Comparison of ENCODE assay signal across 13 mouse cellular contexts in genomic region chr10:80063104-80063503, GRCm38 (mm10). TPM values are rescaled to one million over a fixed set of nuclear protein-coding genes. Genes with fewer than 3 reads are reported as not detected.
DNase-seq lines count a peak whose midpoint lies in the region; ATAC-seq and TF ChIP-seq lines count a peak whose summit lies in the region.
"Had no signal": no experiment of that assay in that cellular context is flagged by ENCODE, and none has a peak within 500 bp of the region (broad histone marks: within the 10 kb centered on the region; RNA-seq: fewer than 3 reads in every experiment).

No protein-coding gene starts in this region.

- H3K27ac ChIP-seq in liver, embryonic 13.5 days: no peak overlapping the region
- no peak overlapping the region for H3K27ac ChIP-seq in liver, embryonic 12.5 days
- H3K27ac ChIP-seq in limb, embryonic 10.5 days: peak overlapping the region; percentile 7; the same call in 1 of the 2 replicates
- H3K27ac ChIP-seq in intestine, postnatal 0 days (ENCODE audit: low read depth, low read length): no peak overlapping the region
- H3K27ac ChIP-seq: embryonic facial prominence, embryonic 12.5 days; stomach, embryonic 15.5 days had no signal

- H3K36me3 ChIP-seq in liver, embryonic 13.5 days: peaks cover 95% of the 10 kb centered on the region
- H3K36me3 ChIP-seq in liver, embryonic 12.5 days: peaks cover 93% of the 10 kb centered on the region
- H3K36me3 ChIP-seq in limb, embryonic 10.5 days: peaks cover 82% of the 10 kb centered on the region
- H3K36me3 ChIP-seq in intestine, postnatal 0 days (ENCODE audit: control insufficient read depth, insufficient read depth): peaks cover 91% of the 10 kb centered on the region

- no peaks in the 10 kb centered on the region for H3K9me3 ChIP-seq in liver, embryonic 13.5 days (replicated peaks)
- H3K9me3 ChIP-seq in liver, embryonic 12.5 days (replicated peaks): no peaks in the 10 kb centered on the region
- no peaks in the 10 kb centered on the region for H3K9me3 ChIP-seq in limb, embryonic 10.5 days (replicated peaks)
- H3K9me3 ChIP-seq in intestine, postnatal 0 days (ENCODE audit: control insufficient read depth): no peaks in the 10 kb centered on the region
- H3K9me3 ChIP-seq: embryonic facial prominence, embryonic 12.5 days; stomach, embryonic 15.5 days had no signal

- peaks cover 3% of the 10 kb centered on the region for H3K4me1 ChIP-seq in liver, embryonic 13.5 days (replicated peaks)
- H3K4me1 ChIP-seq in liver, embryonic 12.5 days: peaks cover 5% of the 10 kb centered on the region
- peaks cover 8% of the 10 kb centered on the region for H3K4me1 ChIP-seq in limb, embryonic 10.5 days
- no peaks in the 10 kb centered on the region for H3K4me1 ChIP-seq in intestine, postnatal 0 days (replicated peaks; ENCODE audit: control insufficient read depth, insufficient read depth, low read length)
- H3K4me1 ChIP-seq: embryonic facial prominence, embryonic 12.5 days; stomach, embryonic 15.5 days had no signal

- DNase-seq in cerebellum, postnatal 14 days: peak; percentile 51 to 70
- DNase-seq in cerebellum, adult 11 months: no peak
- DNase-seq in liver, embryonic 13.5 days: no peak
- DNase-seq in adrenal gland, postnatal 25 days: peak; percentile 58
- no peak for DNase-seq in limb, embryonic 10.5 days (ENCODE audit: low spot score)
- DNase-seq in urinary bladder, postnatal 14 days (ENCODE audit: low spot score): no peak
- DNase-seq: cerebellum, adult 2 months; lung, postnatal 10 days had no signal

- no peak for TF ChIP-seq CTCF in intestine, postnatal 0 days (IDR thresholded peaks at IDR 0.05; ENCODE audit: low read depth)

- no peak overlapping the region for H3K4me2 ChIP-seq in liver, embryonic 13.5 days
- no peak overlapping the region for H3K4me2 ChIP-seq in liver, embryonic 12.5 days
- no peak overlapping the region for H3K4me2 ChIP-seq in intestine, postnatal 0 days (replicated peaks; ENCODE audit: low read depth)
- H3K4me2 ChIP-seq: embryonic facial prominence, embryonic 12.5 days; stomach, embryonic 15.5 days had no signal

- no peak for ATAC-seq in liver, embryonic 13.5 days (ENCODE audit: low read depth)
- ATAC-seq in liver, embryonic 12.5 days: no peak
- no peak for ATAC-seq in intestine, postnatal 0 days
- ATAC-seq: inflammation-experienced regulatory T-cells, adult 6 months had no signal

- WGBS in liver, embryonic 13.5 days (ENCODE audit: insufficient replicate concordance): 92% methylated on average over 5 of the region's 5 CpGs
- WGBS in liver, embryonic 12.5 days (ENCODE audit: insufficient replicate concordance): 85% methylated on average over 5 of the region's 5 CpGs
- WGBS in limb, embryonic 10.5 days: 96% methylated on average over 5 of the region's 5 CpGs
- 94% methylated on average over 5 of the region's 5 CpGs for WGBS in intestine, postnatal 0 days

- no peaks in the 10 kb centered on the region for H3K27me3 ChIP-seq in liver, embryonic 13.5 days
- H3K27me3 ChIP-seq in liver, embryonic 12.5 days (replicated peaks): no peaks in the 10 kb centered on the region
- no peaks in the 10 kb centered on the region for H3K27me3 ChIP-seq in limb, embryonic 10.5 days (ENCODE audit: low read depth, poor library complexity, severe bottlenecking)
- no peaks in the 10 kb centered on the region for H3K27me3 ChIP-seq in intestine, postnatal 0 days (replicated peaks; ENCODE audit: control insufficient read depth, insufficient read depth, low read length)
- H3K27me3 ChIP-seq: embryonic facial prominence, embryonic 12.5 days; stomach, embryonic 15.5 days had no signal

- H3K9ac ChIP-seq in liver, embryonic 13.5 days: 0 out of 2 replicates have a peak overlapping the region, but pooled peaks have one; percentile 26
- H3K9ac ChIP-seq in liver, embryonic 12.5 days: no peak overlapping the region
- no peak overlapping the region for H3K9ac ChIP-seq in intestine, postnatal 0 days (ENCODE audit: low read depth, low read length)
- H3K9ac ChIP-seq: embryonic facial prominence, embryonic 12.5 days; stomach, embryonic 15.5 days had no signal

- no peak overlapping the region for H3K4me3 ChIP-seq in liver, embryonic 13.5 days (replicated peaks)
- no peak overlapping the region for H3K4me3 ChIP-seq in liver, embryonic 12.5 days
- no peak overlapping the region for H3K4me3 ChIP-seq in limb, embryonic 10.5 days
- H3K4me3 ChIP-seq in intestine, postnatal 0 days (ENCODE audit: low read depth, low read length): no peak overlapping the region
- H3K4me3 ChIP-seq: embryonic facial prominence, embryonic 12.5 days; stomach, embryonic 15.5 days had no signal

RNA-seq across cellular contexts. Expression of gene Gpx4, which starts 16.1 kb away (rescaled TPM):
- polyA plus RNA-seq in liver, embryonic 13.5 days (2015; fragmentation: Nextera tagmentation; extraction: Ambion mirVana): 677 TPM in 2 replicates
- 682 and 685 TPM in 2 replicates for polyA plus RNA-seq in liver, embryonic 12.5 days (2016; fragmentation: Nextera tagmentation; extraction: Ambion mirVana)
- total RNA-seq in adrenal gland, postnatal 25 days (2021): 977 and 1,201 TPM in 2 replicates
- polyA plus RNA-seq in limb, embryonic 10.5 days (2016; fragmentation: Nextera tagmentation; extraction: Ambion mirVana): 589 and 631 TPM in 2 replicates
- 1,519 and 1,523 TPM in 2 replicates for polyA plus RNA-seq in intestine, postnatal 0 days (2015; fragmentation: Nextera tagmentation; extraction: Ambion mirVana)

RNA-seq across cellular contexts. Expression of gene Polr2e, which starts 23.5 kb away (rescaled TPM):
- 120 and 122 TPM in 2 replicates for polyA plus RNA-seq in liver, embryonic 13.5 days (2015; fragmentation: Nextera tagmentation; extraction: Ambion mirVana)
- 142 and 147 TPM in 2 replicates for polyA plus RNA-seq in liver, embryonic 12.5 days (2016; fragmentation: Nextera tagmentation; extraction: Ambion mirVana)
- total RNA-seq in adrenal gland, postnatal 25 days (2021): 84.3 and 101 TPM in 2 replicates
- polyA plus RNA-seq in limb, embryonic 10.5 days (2016; fragmentation: Nextera tagmentation; extraction: Ambion mirVana): 319 and 357 TPM in 2 replicates
- polyA plus RNA-seq in intestine, postnatal 0 days (2015; fragmentation: Nextera tagmentation; extraction: Ambion mirVana): 90.0 and 98.5 TPM in 2 replicates

RNA-seq across cellular contexts. Expression of gene Sbno2, which starts 42.3 kb away (rescaled TPM):
- polyA plus RNA-seq in liver, embryonic 13.5 days (2015; fragmentation: Nextera tagmentation; extraction: Ambion mirVana): 9.2 and 9.9 TPM in 2 replicates
- 15.0 and 15.4 TPM in 2 replicates for polyA plus RNA-seq in liver, embryonic 12.5 days (2016; fragmentation: Nextera tagmentation; extraction: Ambion mirVana)
- 66.1 and 73.2 TPM in 2 replicates for total RNA-seq in adrenal gland, postnatal 25 days (2021)
- polyA plus RNA-seq in limb, embryonic 10.5 days (2016; fragmentation: Nextera tagmentation; extraction: Ambion mirVana): 17.1 and 18.4 TPM in 2 replicates
- polyA plus RNA-seq in intestine, postnatal 0 days (2015; fragmentation: Nextera tagmentation; extraction: Ambion mirVana): 9.8 and 11.1 TPM in 2 replicates

RNA-seq across cellular contexts. Expression of gene Arhgap45, which starts 46.7 kb away (rescaled TPM):
- polyA plus RNA-seq in liver, embryonic 13.5 days (2015; fragmentation: Nextera tagmentation; extraction: Ambion mirVana): 14.3 and 14.9 TPM in 2 replicates
- 22.3 and 22.8 TPM in 2 replicates for polyA plus RNA-seq in liver, embryonic 12.5 days (2016; fragmentation: Nextera tagmentation; extraction: Ambion mirVana)
- total RNA-seq in adrenal gland, postnatal 25 days (2021): 3.7 and 4.3 TPM in 2 replicates
- 14.9 and 15.5 TPM in 2 replicates for polyA plus RNA-seq in limb, embryonic 10.5 days (2016; fragmentation: Nextera tagmentation; extraction: Ambion mirVana)
- 1.2 and 1.3 TPM in 2 replicates for polyA plus RNA-seq in intestine, postnatal 0 days (2015; fragmentation: Nextera tagmentation; extraction: Ambion mirVana)

RNA-seq across cellular contexts. Expression of gene Stk11, which starts 52.5 kb away (rescaled TPM):
- polyA plus RNA-seq in liver, embryonic 13.5 days (2015; fragmentation: Nextera tagmentation; extraction: Ambion mirVana): 16.2 and 18.3 TPM in 2 replicates
- 18.6 and 19.8 TPM in 2 replicates for polyA plus RNA-seq in liver, embryonic 12.5 days (2016; fragmentation: Nextera tagmentation; extraction: Ambion mirVana)
- total RNA-seq in adrenal gland, postnatal 25 days (2021): 154 TPM in 2 replicates
- 16.1 and 17.0 TPM in 2 replicates for polyA plus RNA-seq in limb, embryonic 10.5 days (2016; fragmentation: Nextera tagmentation; extraction: Ambion mirVana)
- 11.7 and 12.4 TPM in 2 replicates for polyA plus RNA-seq in intestine, postnatal 0 days (2015; fragmentation: Nextera tagmentation; extraction: Ambion mirVana)

Comparison
In these comparisons a context has a peak if more than half of its experiments do, and no peak if none do; other contexts are left out.
1. DNase-seq: peak in cerebellum, postnatal 14 days (2 of 2) and adrenal gland, postnatal 25 days (single experiment); none in cerebellum, adult 11 months (single experiment), liver, embryonic 13.5 days (single experiment), limb, embryonic 10.5 days (single experiment) and urinary bladder, postnatal 14 days (single experiment).